Mouse (Mus musculus): ENCODE measurements at regions not wholly inside any gene's neighbourhood (a gene's known extent, or its start where the extent isn't known, plus 50 kb on each side); places are given as distances from the start of the nearest gene placed in this dataset.
"Not testable (repeated sequence)": the region's sequence is repeated elsewhere in the genome, so short reads cannot be mapped to it uniquely, and the experiment has no call there.

DNA sequence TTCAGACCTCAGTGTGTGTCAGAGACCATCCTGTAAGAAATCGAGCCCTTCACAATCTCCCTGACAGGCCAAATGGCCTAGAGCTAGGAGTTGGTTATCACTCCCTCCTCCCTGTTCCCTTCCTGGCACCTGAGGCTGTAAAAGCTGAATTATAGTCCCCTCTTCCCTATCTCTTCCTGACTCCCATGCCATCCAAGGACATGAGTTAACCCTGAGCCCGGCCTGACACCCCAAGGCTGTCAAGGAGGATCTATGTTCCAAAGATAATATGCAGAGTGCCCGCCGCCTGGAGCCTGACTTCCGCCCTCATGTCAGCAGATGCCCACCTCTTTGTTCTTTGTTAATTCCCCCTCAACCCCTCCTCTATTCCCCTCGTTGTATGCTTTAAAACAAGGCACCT lies 120.2 kb downstream of the Olfr721-ps1 start:
- H3K27me3 ChIP-seq (ENCODE audit: low read depth, poor library complexity, severe bottlenecking); H3K9me3 ChIP-seq (replicated peaks); H3K36me3 ChIP-seq; H3K27ac ChIP-seq; DNase-seq (ENCODE audit: low spot score); H3K4me3 ChIP-seq: not testable (repeated sequence)
- 35% methylated on average over 6 of the region's 6 CpGs for WGBS
- peaks cover 12% of the 10 kb centered on the region; the same call in 1 of the 2 replicates for H3K4me1 ChIP-seq

DNA sequence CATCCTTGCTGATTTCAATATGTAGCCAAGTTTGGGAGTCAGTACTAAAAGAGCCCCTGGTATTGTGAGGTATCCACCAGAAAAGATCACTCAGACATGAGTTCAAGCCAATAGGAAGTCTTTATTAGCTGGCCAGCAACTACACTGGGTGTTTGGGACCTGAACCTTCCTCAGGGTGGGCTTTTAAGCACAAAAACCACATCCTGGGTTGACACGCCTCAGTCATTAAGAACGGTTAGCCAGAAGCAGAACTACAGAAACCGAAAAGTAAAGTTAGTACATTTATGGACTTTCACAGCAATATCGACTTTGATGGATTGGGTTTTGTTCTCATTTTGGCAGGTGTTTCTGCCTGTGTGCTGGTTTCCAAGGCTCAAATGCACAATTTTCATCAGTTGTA lies 124.1 kb downstream of the Olfr721-ps1 start:
- Histone ChIP-seq H3K27ac (no peak overlapping the region), H3K9me3 (replicated peaks) (no peaks in the 10 kb centered on the region), H3K4me3 (no peak overlapping the region), H3K4me1 (peaks cover 4% of the 10 kb centered on the region; the same call in 1 of the 2 replicates), H3K36me3 (no peaks in the 10 kb centered on the region), H3K27me3 (ENCODE audit: low read depth, poor library complexity, severe bottlenecking) (no peaks in the 10 kb centered on the region)
- DNase-seq (ENCODE audit: low spot score), result no peak
- WGBS, result 96% methylated on average over 4 of the region's 4 CpGs

DNA sequence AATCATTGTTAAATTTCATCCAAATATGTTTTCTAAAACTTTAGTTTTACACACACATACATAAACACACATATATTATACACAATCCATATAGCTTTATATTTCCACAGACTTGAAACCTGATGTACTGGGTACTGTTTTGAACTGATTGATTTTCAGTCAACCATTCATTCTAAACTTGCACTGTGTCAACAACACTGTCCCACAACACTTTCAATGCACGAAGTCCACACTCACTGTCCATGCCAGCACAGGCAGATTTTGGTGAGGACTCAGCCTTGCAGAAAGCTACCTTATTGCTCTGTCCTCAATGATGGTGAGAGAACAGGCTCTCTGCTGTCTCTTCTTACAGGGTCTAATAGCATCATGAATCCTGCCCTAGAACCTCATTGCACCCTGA lies 127.3 kb downstream of the Olfr721-ps1 start:
- H3K4me1 ChIP-seq, result no peaks in the 10 kb centered on the region

DNA sequence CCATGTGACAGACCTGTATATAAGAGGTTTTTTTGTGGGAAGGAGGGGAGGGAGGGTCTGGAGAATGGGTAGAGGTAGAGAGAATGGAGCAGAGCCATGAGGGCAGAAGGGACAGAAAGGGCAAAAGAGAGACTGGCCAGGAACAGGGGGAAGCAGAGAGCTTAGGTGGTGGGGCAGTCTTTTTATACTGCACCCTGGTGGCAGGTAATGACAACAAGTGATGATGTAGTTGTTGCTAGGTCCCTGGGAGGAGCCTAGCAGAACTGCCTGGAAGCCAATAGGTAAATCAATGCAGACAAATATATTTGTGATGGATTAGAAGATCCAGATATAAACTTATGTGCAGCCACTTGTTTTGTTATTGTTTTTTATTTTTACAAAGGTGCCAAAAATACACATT lies 140.1 kb downstream of the Olfr721-ps1 start:
- H3K4me1 ChIP-seq, result no peaks in the 10 kb centered on the region

More for the DNA sequence above, 127.3 kb downstream of the Olfr721-ps1 start:
- Histone ChIP-seq H3K36me3 (no peaks in the 10 kb centered on the region), H3K27me3 (ENCODE audit: low read depth, poor library complexity, severe bottlenecking) (no peaks in the 10 kb centered on the region), H3K27ac (no peak overlapping the region), H3K9me3 (replicated peaks) (no peaks in the 10 kb centered on the region), H3K4me3 (no peak overlapping the region)
- WGBS, result 90% methylated on average over 1 of the region's 1 CpGs
- no peak for DNase-seq (ENCODE audit: low spot score)

DNA sequence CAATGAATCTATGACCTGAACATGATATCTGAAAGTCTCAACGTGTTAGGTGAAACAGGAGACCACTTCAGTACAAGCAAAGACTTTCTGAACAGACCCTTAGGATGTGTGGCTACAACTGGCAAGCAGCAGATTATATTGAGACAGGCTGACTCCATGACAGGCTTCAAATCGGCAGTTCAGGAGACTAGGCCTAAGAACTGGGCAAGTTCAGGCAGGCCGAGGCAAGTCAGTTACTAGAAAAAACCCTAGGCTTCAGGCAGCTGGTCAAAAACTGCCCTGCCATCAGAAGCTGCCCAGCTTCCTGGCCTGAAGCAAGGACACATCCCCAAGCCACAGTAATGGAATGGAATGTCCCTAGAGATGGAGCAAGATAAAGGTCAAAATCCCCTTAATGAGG lies 140.6 kb downstream of the Olfr721-ps1 start:
- no peak overlapping the region for H3K4me3 ChIP-seq
- DNase-seq (ENCODE audit: low spot score), result no peak
- no peaks in the 10 kb centered on the region for H3K9me3 ChIP-seq (replicated peaks)
- no peaks in the 10 kb centered on the region for H3K27me3 ChIP-seq (ENCODE audit: low read depth, poor library complexity, severe bottlenecking)
- WGBS, result 71% methylated on average over 3 of the region's 3 CpGs
- no peak overlapping the region for H3K27ac ChIP-seq
- H3K36me3 ChIP-seq, result no peaks in the 10 kb centered on the region
- no peaks in the 10 kb centered on the region for H3K4me1 ChIP-seq

More for the DNA sequence above, 140.1 kb downstream of the Olfr721-ps1 start:
- H3K9me3 ChIP-seq (replicated peaks), result no peaks in the 10 kb centered on the region
- no peaks in the 10 kb centered on the region for H3K36me3 ChIP-seq
- H3K4me3 ChIP-seq, result no peak overlapping the region
- no peak for DNase-seq (ENCODE audit: low spot score)
- no peak overlapping the region for H3K27ac ChIP-seq
- H3K27me3 ChIP-seq (ENCODE audit: low read depth, poor library complexity, severe bottlenecking), result no peaks in the 10 kb centered on the region

DNA sequence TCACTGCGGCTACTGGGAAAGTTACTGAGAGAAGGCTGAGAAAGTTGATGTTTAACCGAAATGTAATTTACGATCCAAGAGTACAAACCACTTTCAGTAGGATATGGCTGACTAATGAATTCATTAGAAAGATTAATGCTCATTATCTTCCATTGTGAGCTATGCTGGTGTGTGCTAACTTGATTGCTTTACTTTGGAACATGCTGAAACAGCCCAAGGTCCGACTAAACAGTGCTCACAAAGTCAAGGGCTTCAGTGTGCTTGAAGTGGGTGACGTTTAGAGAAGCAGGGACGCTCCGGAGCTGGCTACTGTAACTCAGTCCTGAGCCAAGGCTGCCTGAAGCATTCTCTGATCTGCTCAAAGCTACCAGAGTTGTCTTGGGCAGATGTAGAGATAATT lies 143.1 kb downstream of the Olfr721-ps1 start:
- DNase-seq (ENCODE audit: low spot score), result no peak
- 84% methylated on average over 7 of the region's 7 CpGs for WGBS
- H3K27me3 ChIP-seq (ENCODE audit: low read depth, poor library complexity, severe bottlenecking), result no peaks in the 10 kb centered on the region
- no peak overlapping the region for H3K4me3 ChIP-seq
- no peaks in the 10 kb centered on the region for H3K4me1 ChIP-seq
- H3K27ac ChIP-seq, result no peak overlapping the region
- no peaks in the 10 kb centered on the region for H3K36me3 ChIP-seq
- H3K9me3 ChIP-seq (replicated peaks), result no peaks in the 10 kb centered on the region

DNA sequence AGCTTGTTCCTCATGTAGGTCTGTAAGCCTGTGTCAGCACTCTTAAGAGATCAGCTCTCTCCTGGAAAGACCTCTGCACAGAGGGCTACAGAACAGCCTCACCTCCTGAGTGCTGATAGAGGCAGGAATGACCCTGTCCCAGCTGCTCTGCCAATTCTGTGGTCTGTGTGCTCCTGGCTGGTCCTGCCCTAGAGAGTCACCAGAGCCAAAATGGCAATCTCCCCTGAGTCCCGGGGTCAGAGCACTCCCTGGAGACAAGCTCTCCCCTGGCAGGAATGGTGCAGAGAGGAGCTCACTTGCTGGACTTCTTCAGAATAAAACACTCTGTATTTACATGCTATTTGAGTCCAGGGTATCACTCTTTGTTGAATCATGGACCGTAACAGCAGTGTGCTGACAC lies 149.9 kb upstream of the Slc4a7 start:
- no peak overlapping the region for H3K4me3 ChIP-seq
- DNase-seq (ENCODE audit: low spot score), result no peak
- H3K9me3 ChIP-seq (replicated peaks), result no peaks in the 10 kb centered on the region
- no peaks in the 10 kb centered on the region for H3K36me3 ChIP-seq
- no peak overlapping the region for H3K27ac ChIP-seq
- no peaks in the 10 kb centered on the region for H3K4me1 ChIP-seq
- WGBS, result 85% methylated on average over 2 of the region's 2 CpGs
- H3K27me3 ChIP-seq (ENCODE audit: low read depth, poor library complexity, severe bottlenecking), result no peaks in the 10 kb centered on the region

DNA sequence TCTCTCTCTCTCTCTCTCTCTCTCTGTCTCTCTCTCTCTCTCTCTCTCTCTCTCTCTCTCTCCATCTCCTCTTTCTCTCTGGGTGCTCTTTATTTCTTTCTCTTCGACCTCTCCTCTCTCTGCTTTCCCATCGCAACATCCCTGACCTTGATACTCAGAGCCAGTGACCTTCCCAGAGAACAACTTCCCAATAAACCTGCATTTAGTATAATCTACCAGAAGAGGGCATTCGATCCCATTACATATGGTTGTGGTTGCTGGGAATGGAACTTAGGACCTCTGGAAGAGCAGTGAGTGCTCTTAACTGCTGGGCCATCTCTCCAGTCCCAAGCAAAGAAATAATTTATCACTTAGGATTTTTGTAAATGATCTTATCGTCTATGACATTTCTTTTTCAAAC lies 127.2 kb upstream of the Slc4a7 start:
- Histone ChIP-seq H3K4me1 (no peaks in the 10 kb centered on the region), H3K9me3 (replicated peaks) (no peaks in the 10 kb centered on the region), H3K36me3 (no peaks in the 10 kb centered on the region), H3K4me3 (no peak overlapping the region), H3K27me3 (ENCODE audit: low read depth, poor library complexity, severe bottlenecking) (no peaks in the 10 kb centered on the region), H3K27ac (no peak overlapping the region)
- 72% methylated on average over 4 of the region's 4 CpGs for whole genome bisulfite sequencing
- no peak for DNase-seq (ENCODE audit: low spot score)

DNA sequence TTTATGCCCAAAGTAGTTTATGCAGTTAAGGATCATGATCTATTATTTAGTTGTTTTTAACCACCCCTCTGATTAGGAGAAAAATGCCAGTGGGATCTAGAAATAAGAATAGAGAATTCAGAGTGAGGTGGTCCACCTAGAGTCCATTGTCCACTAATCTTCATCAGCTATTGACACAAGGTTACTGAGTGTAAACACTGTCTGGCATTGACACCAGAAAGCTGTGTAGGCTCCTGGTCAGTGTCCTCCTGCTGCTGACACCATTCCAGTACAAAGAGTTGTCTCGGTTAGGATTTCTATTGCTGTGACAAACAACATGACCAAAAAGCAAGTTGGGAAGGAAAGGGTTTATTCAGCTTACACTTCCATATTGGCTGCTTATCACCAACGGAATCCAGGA lies 110.1 kb upstream of the Slc4a7 start:
- no peaks in the 10 kb centered on the region for H3K9me3 ChIP-seq (replicated peaks)
- H3K4me1 ChIP-seq, result no peaks in the 10 kb centered on the region
- no peaks in the 10 kb centered on the region for H3K36me3 ChIP-seq
- H3K4me3 ChIP-seq, result no peak overlapping the region
- no peak overlapping the region for H3K27ac ChIP-seq
- H3K27me3 ChIP-seq (ENCODE audit: low read depth, poor library complexity, severe bottlenecking), result no peaks in the 10 kb centered on the region
- WGBS, result 83% methylated on average over 2 of the region's 2 CpGs
- DNase-seq (ENCODE audit: low spot score), result no peak

DNA sequence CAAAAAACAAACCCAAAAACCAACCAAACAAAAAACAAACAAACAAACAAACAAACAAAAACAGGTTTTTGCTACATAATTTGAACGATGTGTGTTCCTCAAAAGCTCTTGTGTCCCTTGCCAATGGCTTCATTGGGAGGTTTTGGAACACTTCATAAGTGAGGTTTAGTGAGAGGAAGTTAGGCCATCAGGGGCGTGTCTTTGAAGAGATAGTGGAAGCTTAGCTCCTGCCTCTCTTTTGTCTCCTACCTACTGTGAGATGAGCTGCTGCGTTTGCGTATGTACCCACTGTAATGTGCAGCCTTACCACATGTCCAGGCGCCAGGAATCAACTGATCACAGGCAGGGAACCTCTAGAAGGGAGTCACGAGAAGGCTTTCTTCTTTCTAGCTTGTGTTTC lies 107.3 kb upstream of the Slc4a7 start:
- Histone ChIP-seq H3K4me1 (no peaks in the 10 kb centered on the region), H3K27me3 (ENCODE audit: low read depth, poor library complexity, severe bottlenecking) (no peaks in the 10 kb centered on the region), H3K4me3 (no peak overlapping the region), H3K27ac (no peak overlapping the region), H3K9me3 (replicated peaks) (no peaks in the 10 kb centered on the region), H3K36me3 (no peaks in the 10 kb centered on the region)
- WGBS, result 91% methylated on average over 6 of the region's 6 CpGs
- DNase-seq (ENCODE audit: low spot score), result no peak

DNA sequence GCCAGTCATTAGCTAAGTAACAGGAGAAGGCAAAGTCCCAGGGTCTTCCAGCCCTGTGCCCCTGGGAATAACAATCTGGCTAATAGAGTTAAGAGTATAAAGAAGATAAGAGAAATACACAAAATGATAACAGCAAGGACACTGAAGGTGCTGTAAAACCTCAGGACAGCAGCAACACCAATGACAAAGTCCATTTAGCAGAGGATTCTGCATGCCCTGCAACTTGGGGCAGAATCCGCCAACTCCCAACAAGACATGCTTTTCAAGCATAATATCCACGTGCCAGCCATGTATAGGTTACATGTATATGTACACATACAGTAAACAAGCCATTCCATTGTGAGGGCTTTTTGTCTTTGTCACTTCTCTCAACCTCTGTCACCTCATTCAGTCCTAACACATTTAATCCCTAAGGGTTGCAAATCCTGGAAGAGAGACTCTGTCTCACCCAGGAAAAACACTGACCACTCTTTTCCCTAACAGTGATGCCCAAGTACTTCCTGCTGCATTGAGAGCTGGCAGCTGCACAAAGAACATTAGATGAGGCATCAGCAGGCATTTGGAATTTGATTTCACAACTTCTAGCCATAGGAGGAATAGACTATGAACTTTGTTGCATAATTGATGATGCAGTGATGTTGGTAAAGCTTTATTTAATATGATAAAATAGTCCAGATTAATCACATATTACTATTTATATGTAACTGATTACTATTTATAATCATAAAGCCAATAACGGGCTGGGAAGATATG lies 105.8 kb upstream of the Slc4a7 start:
- Histone ChIP-seq H3K4me3 (no peak overlapping the region), H3K27me3 (ENCODE audit: low read depth, poor library complexity, severe bottlenecking) (no peaks in the 10 kb centered on the region), H3K9me3 (replicated peaks) (no peaks in the 10 kb centered on the region), H3K36me3 (no peaks in the 10 kb centered on the region), H3K27ac (no peak overlapping the region), H3K4me1 (no peaks in the 10 kb centered on the region)
- no peak for DNase-seq (ENCODE audit: low spot score)
- WGBS, result 91% methylated on average over 3 of the region's 3 CpGs

DNA sequence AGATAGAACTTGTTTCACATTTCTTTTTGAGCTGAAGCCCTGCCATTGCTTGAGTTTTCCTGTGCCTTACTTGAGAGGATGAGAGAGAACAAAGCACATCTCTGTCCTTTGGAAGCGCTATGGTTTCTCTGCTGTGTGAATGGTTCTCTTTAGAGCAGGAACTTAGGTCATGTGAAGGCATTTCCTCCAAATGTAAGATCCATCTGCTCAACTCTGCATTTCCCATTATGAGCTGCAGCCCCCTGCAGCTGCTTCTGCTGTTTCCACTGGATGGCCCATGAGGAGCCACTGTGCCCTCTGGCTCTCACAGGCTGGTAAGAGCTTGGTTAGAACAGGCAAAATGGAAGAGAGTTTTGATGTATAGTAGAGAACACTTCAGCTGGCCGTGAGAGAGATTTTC lies 102.5 kb upstream of the Slc4a7 start:
- no peak overlapping the region for H3K27ac ChIP-seq
- H3K9me3 ChIP-seq (replicated peaks), result no peaks in the 10 kb centered on the region
- WGBS, result 70% methylated on average over 2 of the region's 2 CpGs
- H3K36me3 ChIP-seq, result no peaks in the 10 kb centered on the region
- H3K4me1 ChIP-seq, result no peaks in the 10 kb centered on the region
- H3K27me3 ChIP-seq (ENCODE audit: low read depth, poor library complexity, severe bottlenecking), result no peaks in the 10 kb centered on the region
- no peak for DNase-seq (ENCODE audit: low spot score)
- no peak overlapping the region for H3K4me3 ChIP-seq

DNA sequence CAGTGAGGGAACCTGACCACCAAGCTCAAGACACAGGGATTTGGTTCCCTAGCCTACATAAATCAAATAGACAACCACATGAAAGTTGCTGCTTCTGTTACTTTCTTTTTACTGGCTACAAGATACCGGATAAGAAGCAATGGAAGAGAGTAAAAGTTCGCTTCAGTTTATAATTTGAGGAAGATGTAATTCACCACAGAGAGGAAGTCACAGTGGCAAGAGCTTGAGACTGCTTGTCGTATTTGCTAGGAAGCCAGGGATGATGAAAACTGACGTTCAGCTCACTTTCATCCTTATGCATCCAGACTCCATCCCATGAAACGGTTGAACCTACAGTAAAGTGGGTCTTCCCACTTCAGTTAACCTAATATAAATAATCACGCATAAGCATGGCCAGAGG lies 102.1 kb upstream of the Slc4a7 start:
- Histone ChIP-seq H3K36me3 (no peaks in the 10 kb centered on the region), H3K4me1 (no peaks in the 10 kb centered on the region), H3K27me3 (ENCODE audit: low read depth, poor library complexity, severe bottlenecking) (no peaks in the 10 kb centered on the region), H3K9me3 (replicated peaks) (no peaks in the 10 kb centered on the region), H3K4me3 (no peak overlapping the region), H3K27ac (no peak overlapping the region)
- 82% methylated on average over 6 of the region's 6 CpGs for WGBS
- no peak for DNase-seq (ENCODE audit: low spot score)

DNA sequence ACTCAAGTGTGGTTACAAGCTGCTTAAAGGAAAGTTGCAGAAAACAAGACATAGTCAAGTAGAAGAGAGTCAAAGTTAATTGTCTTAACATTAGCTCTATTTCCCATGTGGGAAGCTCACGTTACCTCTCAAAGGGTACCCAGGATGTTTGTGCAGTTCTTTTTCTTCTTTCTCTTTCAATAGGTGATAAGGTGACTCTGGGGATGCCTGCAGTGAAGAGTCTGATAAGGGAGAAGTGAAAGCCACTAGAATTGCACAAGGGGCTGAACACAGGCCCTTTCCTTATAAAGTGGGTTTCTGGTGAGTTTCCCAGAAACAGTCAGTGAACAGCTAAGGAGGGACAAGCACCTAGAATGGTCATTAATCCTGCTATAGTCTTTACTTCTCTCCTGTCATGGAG lies 98.6 kb upstream of the Slc4a7 start:
- no peaks in the 10 kb centered on the region for H3K4me1 ChIP-seq
- no peak overlapping the region for H3K4me3 ChIP-seq
- H3K36me3 ChIP-seq, result no peaks in the 10 kb centered on the region
- 89% methylated on average over 1 of the region's 1 CpGs for WGBS
- no peak overlapping the region for H3K27ac ChIP-seq
- H3K27me3 ChIP-seq (ENCODE audit: low read depth, poor library complexity, severe bottlenecking), result no peaks in the 10 kb centered on the region
- no peaks in the 10 kb centered on the region for H3K9me3 ChIP-seq (replicated peaks)
- DNase-seq (ENCODE audit: low spot score), result no peak
